Mouse (Mus musculus) CH12.LX (cell line): ENCODE measurements around the gene Cdc20. TPM values are rescaled to one million over a fixed set of nuclear protein-coding genes. Genes with fewer than 3 reads are reported as not detected.

Source experiments
- DNase-seq: peaks from one replicate; pipeline ENCODE4 v3.0.0-alpha.2; 2013; ENCODE audit errors: extremely low read depth
- H3K27ac ChIP-seq: 2 replicates; pipeline ENCODE4 v1.5.1; 2012; ENCODE audit warnings: low read depth, mild to moderate bottlenecking, control low read depth, moderate library complexity; ENCODE audit not compliant: insufficient read depth
- H3K27me3 ChIP-seq: replicated peaks from 2 replicates; pipeline ENCODE3; 2012; ENCODE audit warnings: inconsistent platforms
- H3K36me3 ChIP-seq, 2 experiments: replicated peaks in 1 of 2; 2 replicates each; pipeline versions ENCODE3 to v1.6.1; 2012; ENCODE audit warnings: inconsistent platforms in 1 of 2, low read length in 1 of 2, mild to moderate bottlenecking in 1 of 2, mixed read lengths in 1 of 2, moderate library complexity in 1 of 2; ENCODE audit not compliant: control insufficient read depth in 1 of 2, insufficient read depth in 1 of 2
- H3K4me1 ChIP-seq, 2 experiments: 2 replicates each; pipeline ENCODE4 v1.6.1; 2012; ENCODE audit warnings: inconsistent platforms in 1 of 2, moderate library complexity in 1 of 2; ENCODE audit not compliant: insufficient read depth in 2 of 2, control insufficient read depth in 1 of 2
- H3K4me2 ChIP-seq: 2 replicates; pipeline ENCODE4 v1.6.1; 2012; ENCODE audit warnings: low read depth, mild to moderate bottlenecking, control low read depth; ENCODE audit not compliant: poor library complexity, insufficient read depth, severe bottlenecking
- H3K4me3 ChIP-seq, 3 experiments: fragments of 150-350 bp in 1 of 3; sonication (generic) in 1 of 3; replicated peaks in 1 of 3; 2 replicates each; pipeline versions ENCODE3 to v1.5.1; 2011 to 2012; ENCODE audit warnings: low read depth in 2 of 3, low read length in 2 of 3, mild to moderate bottlenecking in 2 of 3, moderate library complexity in 2 of 3, control low read depth in 1 of 3, improper control_type of control experiment in 1 of 3, inconsistent platforms in 1 of 3, mixed read lengths in 1 of 3; ENCODE audit not compliant: poor library complexity in 1 of 3
- H3K79me2 ChIP-seq: replicated peaks from 2 replicates; pipeline ENCODE4 v1.6.1; 2012; ENCODE audit warnings: mild to moderate bottlenecking, moderate library complexity; ENCODE audit not compliant: control insufficient read depth, poor library complexity, insufficient read depth, severe bottlenecking; ENCODE audit errors: extremely low read depth
- H3K9ac ChIP-seq: 2 replicates; pipeline ENCODE4 v1.6.1; 2012; ENCODE audit warnings: low read depth, mild to moderate bottlenecking, control low read depth, moderate library complexity; ENCODE audit not compliant: insufficient read depth
- H3K9me3 ChIP-seq: replicated peaks from 2 replicates; pipeline ENCODE3; 2012; ENCODE audit warnings: low read length, inconsistent platforms, mixed read lengths
- BHLHE40 ChIP-seq: IDR thresholded peaks from 2 replicates; pipeline ENCODE4 v1.6.1; 2011; ENCODE audit warnings: mild to moderate bottlenecking, low read depth, low read length, improper control_type of control experiment
- CHD2 ChIP-seq: IDR thresholded peaks from 2 replicates; pipeline ENCODE4 v1.6.1; 2011; ENCODE audit warnings: low read length, improper control_type of control experiment
- CTCF ChIP-seq, 2 experiments: IDR thresholded peaks in 1 of 2; conservative IDR thresholded peaks in 1 of 2; 2 replicates each; pipeline ENCODE4 v1.5.1; 2011 to 2012; ENCODE audit warnings: low read depth in 2 of 2, low read length in 2 of 2, improper control_type of control experiment in 1 of 2, inconsistent platforms in 1 of 2, mild to moderate bottlenecking in 1 of 2, moderate library complexity in 1 of 2
- E2F4 ChIP-seq: IDR thresholded peaks from 2 replicates; pipeline ENCODE4 v1.6.1; 2011; ENCODE audit warnings: low read depth, low read length, improper control_type of control experiment; ENCODE audit not compliant: insufficient replicate concordance
- ELF1 ChIP-seq: IDR thresholded peaks from 2 replicates; pipeline ENCODE4 v1.6.1; 2014; ENCODE audit warnings: low read depth, mild to moderate bottlenecking, inconsistent platforms, low read length, improper control_type of control experiment
- EP300 ChIP-seq: IDR thresholded peaks from 2 replicates; pipeline ENCODE4 v1.6.1; 2011; ENCODE audit warnings: low read length, improper control_type of control experiment
- IRF4 ChIP-seq: IDR thresholded peaks from 2 replicates; pipeline ENCODE4 v1.6.1; 2014; ENCODE audit warnings: low read depth, mild to moderate bottlenecking, inconsistent platforms, low read length, improper control_type of control experiment
- JUN ChIP-seq: IDR thresholded peaks from 2 replicates; pipeline ENCODE4 v1.6.1; 2011; ENCODE audit warnings: low read depth, mild to moderate bottlenecking, low read length, improper control_type of control experiment, moderate library complexity; ENCODE audit not compliant: insufficient read depth
- KAT2A ChIP-seq: IDR thresholded peaks from 2 replicates; pipeline ENCODE4 v1.6.1; 2012; ENCODE audit warnings: low read length, improper control_type of control experiment, inconsistent platforms; ENCODE audit not compliant: insufficient replicate concordance
- MAX ChIP-seq: IDR thresholded peaks from 2 replicates; pipeline ENCODE4 v1.6.1; 2011; ENCODE audit warnings: low read length, improper control_type of control experiment
- MAZ ChIP-seq: IDR thresholded peaks from 2 replicates; pipeline ENCODE4 v1.6.1; 2012; ENCODE audit warnings: low read depth, mild to moderate bottlenecking, inconsistent platforms, low read length, improper control_type of control experiment, moderate library complexity
- MEF2A ChIP-seq: IDR thresholded peaks from 2 replicates; pipeline ENCODE4 v1.6.1; 2014; ENCODE audit warnings: low read depth, mild to moderate bottlenecking, inconsistent platforms, low read length, improper control_type of control experiment, borderline replicate concordance
- MXI1 ChIP-seq: IDR thresholded peaks from 2 replicates; pipeline ENCODE4 v1.6.1; 2011; ENCODE audit warnings: mild to moderate bottlenecking, low read depth, low read length, improper control_type of control experiment
- MYC ChIP-seq: IDR thresholded peaks from 2 replicates; pipeline ENCODE4 v1.6.1; 2011; ENCODE audit warnings: low read depth, mild to moderate bottlenecking, improper control_type of control experiment, low read length
- NELFE ChIP-seq: IDR thresholded peaks from 2 replicates; pipeline ENCODE4 v1.6.1; 2011; ENCODE audit warnings: low read depth, low read length, improper control_type of control experiment
- POLR2A ChIP-seq: IDR thresholded peaks from 2 replicates; pipeline ENCODE4 v1.6.1; 2011; ENCODE audit warnings: low read depth, mild to moderate bottlenecking, improper control_type of control experiment, low read length
- SIN3A ChIP-seq: IDR thresholded peaks from 2 replicates; pipeline ENCODE4 v1.6.1; 2012; ENCODE audit warnings: low read length, improper control_type of control experiment, inconsistent platforms
- TBP ChIP-seq: conservative IDR thresholded peaks from 2 replicates; pipeline ENCODE4 v1.6.1; 2011; ENCODE audit warnings: low read depth, low read length, improper control_type of control experiment
- USF1 ChIP-seq: IDR thresholded peaks from 2 replicates; pipeline ENCODE4 v1.6.1; 2014; ENCODE audit warnings: low read depth, mild to moderate bottlenecking, inconsistent platforms, low read length, improper control_type of control experiment
- ZMIZ1 ChIP-seq: IDR thresholded peaks from 2 replicates; pipeline ENCODE4 v1.6.1; 2012; ENCODE audit warnings: low read depth, mild to moderate bottlenecking, inconsistent platforms, low read length, improper control_type of control experiment
- ZNF384 ChIP-seq: IDR thresholded peaks from 2 replicates; pipeline ENCODE4 v1.6.1; 2012; ENCODE audit warnings: low read depth, low read length, improper control_type of control experiment, inconsistent platforms
- dilution Hi-C: fragments of 300-500 bp; cut with MboI; formaldehyde crosslinking; loops from 2 replicates; pipeline ENCODE4 v1.14.3; 2020; ENCODE audit warnings: low sequenced_read_pairs; ENCODE audit not compliant: extremely low pct_unique_long_range_greater_than_20kb, extremely low pct_ligation_motif_present
- in situ Hi-C: fragments of 300-500 bp; cut with MboI; formaldehyde crosslinking; loops from 3 replicates; pipeline ENCODE4 v1.14.3; 2019; ENCODE audit warnings: low sequenced_read_pairs, low pct_ligation_motif_present, low pct_unique_long_range_greater_than_20kb, mixed read lengths
- polyA plus RNA-seq: library from polyadenylated mRNA; unstranded; fragments of >175 nt; gene quantifications from 2 replicates; pipeline ENCODE4 v1.2.1, GENCODE M21; 2012; ENCODE audit warnings: low read depth; ENCODE audit not compliant: insufficient read length
- total RNA-seq, 2 experiments: library from RNA; depleted of rRNA; stranded (reverse); fragments of 300-350 nt in 1 of 2; fragments of >200 nt in 1 of 2; gene quantifications; 2 replicates each; pipeline ENCODE4 v1.2.3; 2012 to 2014

Gene Cdc20
- total and polyA plus RNA-seq, 3 experiments = 172 to 213 (median 212) TPM

DNA sequence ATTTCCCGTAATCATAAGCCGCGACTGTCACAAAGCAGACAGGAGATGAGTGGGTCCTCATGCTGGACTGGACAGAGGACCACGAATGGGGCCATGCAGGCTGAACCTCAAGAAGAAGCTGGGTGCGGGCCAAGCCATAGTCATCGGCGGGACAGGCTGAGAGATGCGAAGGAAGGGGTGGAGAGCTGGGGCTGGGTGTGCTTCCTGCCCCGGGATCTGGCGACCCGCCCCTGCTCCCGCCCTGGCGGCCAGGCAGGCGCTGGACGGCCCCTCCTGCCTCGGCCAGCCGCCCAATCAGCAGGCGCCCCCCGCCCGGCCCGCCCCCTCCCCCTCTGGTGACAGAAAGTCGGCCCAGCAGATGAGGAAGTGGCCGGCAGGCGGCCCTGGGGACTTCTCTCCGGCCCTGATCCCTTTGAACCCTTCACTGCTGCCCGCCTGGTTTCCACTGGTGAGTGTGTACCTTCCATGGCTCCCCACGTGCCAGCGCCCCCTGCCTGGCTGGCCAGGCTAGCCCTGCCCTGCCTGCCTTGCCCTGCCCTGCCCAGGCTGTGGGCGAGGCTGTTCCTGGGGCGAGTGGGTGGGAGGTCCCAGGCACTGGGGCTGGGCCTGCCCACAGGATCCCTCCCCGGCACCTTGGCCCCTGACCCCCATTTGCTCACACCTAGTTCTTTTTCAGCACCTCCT lies 9.2 kb downstream of the Cdc20 start, which contains the start of gene Elovl1 (continued):
- TF ChIP-seq ZMIZ1 (0 out of 2 replicates have a peak, but pooled peaks have one; percentile 6), USF1 (no peak), IRF4 (no peak), EP300 (no peak), TBP (0 out of 2 replicates have a peak, but pooled peaks have one; percentile 29), CTCF (conservative IDR thresholded peaks at IDR 0.05 in 1 of 2, IDR thresholded peaks at IDR 0.05 in 1 of 2; ENCODE audit: low read depth in 2 of 2, low read length in 2 of 2) (no peak; a peak in 1 of 4 replicates), ELF1 (peak; percentile 87), MEF2A (no peak), MAZ (peak; percentile 74; the same call in 1 of the 2 replicates), SIN3A (no peak; the same call in 1 of the 2 replicates), E2F4 (no peak), ZNF384 (no peak), MAX (0 out of 2 replicates have a peak, but pooled peaks have one; percentile 8), MYC (no peak), JUN (no peak)

DNA sequence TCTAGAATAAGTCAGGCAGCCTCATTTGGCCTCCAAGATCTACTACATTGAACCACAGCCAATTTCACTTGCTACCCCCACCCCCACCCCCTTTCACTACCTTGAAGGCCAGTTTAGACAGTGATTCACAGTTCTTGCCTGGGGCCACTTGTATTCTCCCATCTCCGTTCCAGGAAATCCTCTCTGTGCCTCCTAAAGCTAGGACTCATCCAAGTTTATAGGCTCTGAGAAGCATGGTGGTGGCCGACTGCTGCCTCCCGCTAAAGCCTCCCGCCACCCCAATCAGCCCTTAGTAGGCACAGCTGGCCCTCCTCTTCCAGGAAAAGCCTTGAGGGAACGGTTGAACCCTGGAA lies 9.8 kb downstream of the Cdc20 start:
- dilution Hi-C loops (no loop called here), in situ Hi-C loops (no loop called here)
- Histone ChIP-seq H3K27ac (peak overlapping the region; percentile 8; the same call in 1 of the 2 replicates), H3K4me1 (peaks cover 13 to 36% of the 10 kb centered on the region in 2 experiments), H3K4me3 (peak overlapping the region; percentile 68 to 92 (median 75)), H3K4me2 (peak overlapping the region; percentile 86), H3K79me2 (peaks cover 24% of the 10 kb centered on the region), H3K9me3 (no peaks in the 10 kb centered on the region), H3K9ac (peak overlapping the region; percentile 77), H3K27me3 (no peaks in the 10 kb centered on the region), H3K36me3 (peaks cover 24 to 32% of the 10 kb centered on the region in 2 experiments)
- DNase-seq = no peak
- TF ChIP-seq MAX (0 out of 2 replicates have a peak, but pooled peaks have one; percentile 0), MXI1 (no peak), KAT2A (0 out of 2 replicates have a peak, but pooled peaks have one; percentile 22)

DNA sequence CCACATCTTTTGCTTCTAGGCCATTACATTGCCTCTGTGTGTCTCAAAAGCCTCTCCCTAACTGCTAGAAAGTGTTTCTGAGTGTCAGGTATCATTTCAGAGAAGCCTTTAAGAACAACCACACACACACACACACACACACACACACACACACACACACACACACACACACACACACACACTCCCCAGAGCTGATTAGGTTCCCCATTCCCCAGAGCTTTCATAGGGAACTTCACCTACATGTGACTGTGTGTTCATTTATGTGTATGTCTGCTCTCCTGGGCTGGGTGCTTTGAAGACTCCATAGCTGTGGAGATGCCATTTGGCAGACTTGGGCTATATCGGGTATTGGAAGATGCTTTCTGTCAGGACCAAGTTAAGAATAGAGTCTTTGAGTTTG lies 11.8 kb downstream of the Cdc20 start:
- H3K9ac ChIP-seq = no peak overlapping the region
- peaks cover 9 to 21% of the 10 kb centered on the region in 2 experiments for H3K36me3 ChIP-seq

More for the DNA sequence above, 11.8 kb downstream of the Cdc20 start:
- peaks cover 23% of the 10 kb centered on the region for H3K79me2 ChIP-seq
- no peak for DNase-seq
- H3K4me3 ChIP-seq = no peak overlapping the region
- in situ Hi-C loops = no loop called here
- H3K27ac ChIP-seq = no peak overlapping the region
- TF ChIP-seq JUN (no peak), ZNF384 (no peak), POLR2A (no peak), CHD2 (no peak), BHLHE40 (no peak), NELFE (no peak)
- TF ChIP-seq, all 38 proteins: peak for 0
- no peaks in the 10 kb centered on the region for H3K9me3 ChIP-seq
- H3K27me3 ChIP-seq = no peaks in the 10 kb centered on the region
- dilution Hi-C loops = no loop called here
- H3K4me2 ChIP-seq = no peak overlapping the region
- H3K4me1 ChIP-seq = peaks cover 11 to 31% of the 10 kb centered on the region in 2 experiments
